Mouse (Mus musculus) yolk sac, embryonic 10.5 days (tissue): ENCODE results near the gene Heatr9.

ENCODE experiments used
- DNase-seq: peaks from one replicate; pipeline ENCODE4 v3.0.0-alpha.2; 2017; ENCODE audit warnings: low spot score

The Heatr9 gene

GRCm38 (mm10) chr11:83530360-83530759 lies 8.4 kb upstream of the Heatr9 start, which contains the start of gene Ccl5:
TSS of gene Ccl5 (minus strand) at chr11:83530518.
- DNase-seq = no peak

GRCm38 (mm10) chr11:83529024-83529423 lies 7.0 kb upstream of the Heatr9 start:
- DNase-seq = no peak

GRCm38 (mm10) chr11:83518371-83518770 lies 3.6 kb downstream of the Heatr9 start:
- DNase-seq = no peak

- DNase-seq = no peak
Measured at GRCm38 (mm10) chr11:83517153-83517552, 4.8 kb downstream of the Heatr9 start.

- no peak for DNase-seq
Measured at GRCm38 (mm10) chr11:83509521-83509920, 12.5 kb downstream of the Heatr9 start.

- no peak for DNase-seq
Measured at GRCm38 (mm10) chr11:83504308-83504707, 17.7 kb downstream of the Heatr9 start.

- DNase-seq = no peak
Measured at GRCm38 (mm10) chr11:83495571-83495970, 26.4 kb downstream of the Heatr9 start.

GRCm38 (mm10) chr11:83491488-83491887 lies 30.5 kb downstream of the Heatr9 start:
- DNase-seq = no peak

- DNase-seq = no peak
Measured at GRCm38 (mm10) chr11:83473235-83474016, 48.5 kb downstream of the Heatr9 start.

- DNase-seq = peak; percentile 97
Measured at GRCm38 (mm10) chr11:83472324-83473234, 49.4 kb downstream of the Heatr9 start, which contains the start of gene Taf15. TSS of gene Taf15 (plus strand) at chr11:83473086.

- no peak for DNase-seq
Measured at GRCm38 (mm10) chr11:83471766-83472165, 50.2 kb downstream of the Heatr9 start.

- no peak for DNase-seq
Measured at GRCm38 (mm10) chr11:83468765-83469164, 53.2 kb downstream of the Heatr9 start.

- DNase-seq = peak; percentile 22
Measured at GRCm38 (mm10) chr11:83467120-83467652, 54.8 kb downstream of the Heatr9 start.

GRCm38 (mm10) chr11:83465976-83466375 lies 56.0 kb downstream of the Heatr9 start:
- DNase-seq = no peak

GRCm38 (mm10) chr11:83462711-83463244 lies 59.2 kb downstream of the Heatr9 start, which contains the start of gene Mmp28:
TSS of gene Mmp28 (minus strand) at chr11:83463071.
- no peak for DNase-seq
